Mouse (Mus musculus) C2C12 (cell line): Measurements from ENCODE around the gene A930033H14Rik. TPM values are rescaled to one million over a fixed set of nuclear protein-coding genes. Genes with fewer than 3 reads are reported as not detected.

Experiments used
- H3K27me3 ChIP-seq: one replicate; pipeline ENCODE4 v1.6.1; 2011; ENCODE audit not compliant: control insufficient read depth, insufficient read depth, insufficient read length
- H3K36me3 ChIP-seq: one replicate; pipeline ENCODE4 v1.6.1; 2011; ENCODE audit not compliant: control insufficient read depth, insufficient read depth
- H3K4me3 ChIP-seq: one replicate; pipeline ENCODE4 v1.5.1; 2011; ENCODE audit warnings: mild to moderate bottlenecking, control low read depth; ENCODE audit not compliant: poor library complexity, insufficient read depth, severe bottlenecking
- H3K79me2 ChIP-seq: one replicate; pipeline ENCODE4 v1.6.1; 2011; ENCODE audit not compliant: control insufficient read depth, insufficient read depth
- H3K79me3 ChIP-seq: one replicate; pipeline ENCODE4 v1.6.1; 2011; ENCODE audit warnings: low read depth, control low read depth
- H3ac ChIP-seq: one replicate; pipeline ENCODE3; 2011; ENCODE audit warnings: low read depth; ENCODE audit not compliant: control insufficient read depth, insufficient read length
- CEBPB ChIP-seq: IDR thresholded peaks from one replicate; pipeline ENCODE4 v1.6.1; 2011; ENCODE audit warnings: low read depth, mild to moderate bottlenecking, control low read depth, moderate library complexity
- CTCF ChIP-seq: IDR thresholded peaks from one replicate; pipeline ENCODE4 v1.5.1; 2011; ENCODE audit not compliant: control insufficient read depth, insufficient read depth, insufficient read length
- FOSL1 ChIP-seq: IDR thresholded peaks from one replicate; pipeline ENCODE4 v1.8.0; 2011; ENCODE audit warnings: mild to moderate bottlenecking, low read length; ENCODE audit not compliant: poor library complexity, insufficient read depth, severe bottlenecking
- MAX ChIP-seq: IDR thresholded peaks from one replicate; pipeline ENCODE4 v1.6.1; 2011; ENCODE audit warnings: mild to moderate bottlenecking, control low read depth
- MYOD1 ChIP-seq: IDR thresholded peaks from one replicate; pipeline ENCODE4 v1.6.1; 2011; ENCODE audit warnings: low read depth; ENCODE audit not compliant: control insufficient read depth, insufficient read length
- MYOG ChIP-seq: IDR thresholded peaks from one replicate; pipeline ENCODE4 v1.6.1; 2011; ENCODE audit not compliant: control insufficient read depth, insufficient read length; ENCODE audit errors: extremely low read depth
- USF1 ChIP-seq: IDR thresholded peaks from one replicate; pipeline ENCODE4 v1.6.1; 2011; ENCODE audit warnings: low read depth, mild to moderate bottlenecking, control low read depth, moderate library complexity
- polyA plus RNA-seq: library from polyadenylated mRNA; unstranded; fragments of >200 nt; fragmentation: generic; extraction: Trizol; gene quantifications from one replicate; pipeline ENCODE4 v1.2.1, GENCODE M21; 2012; ENCODE audit warnings: missing spikeins

Gene A930033H14Rik
- polyA plus RNA-seq, 1 experiment: 0.48 TPM

- H3K79me2 ChIP-seq: no peaks in the 10 kb centered on the region
- no peak overlapping the region for H3ac ChIP-seq
- H3K36me3 ChIP-seq: peaks cover 5% of the 10 kb centered on the region
- no peak overlapping the region for H3K4me3 ChIP-seq
- no peaks in the 10 kb centered on the region for H3K27me3 ChIP-seq
- TF ChIP-seq CEBPB (peak; percentile 28), MYOD1 (no peak)
- no peaks in the 10 kb centered on the region for H3K79me3 ChIP-seq
These were observed 8.1 kb downstream of the A930033H14Rik start for GRCm38 (mm10) chr10:69204677-69205400.

DNA sequence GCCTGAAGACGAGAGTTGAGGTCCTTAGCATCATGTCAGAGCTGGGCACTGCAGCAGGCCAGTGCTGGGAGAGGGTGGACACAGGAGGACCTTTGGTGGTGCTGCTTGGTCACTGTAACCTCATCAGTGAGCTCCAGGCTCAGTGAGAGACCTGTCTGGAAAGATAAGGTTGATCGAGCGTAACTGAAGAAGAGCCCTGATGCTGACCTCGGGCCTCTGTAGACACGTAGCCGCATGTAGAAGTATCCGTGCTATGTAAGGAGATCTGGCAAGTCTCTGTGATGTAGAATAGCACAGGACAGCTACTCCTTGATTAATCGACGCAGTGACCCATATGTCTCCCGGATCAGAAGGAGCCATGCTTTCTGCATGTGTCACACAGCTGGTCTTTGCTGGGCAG lies 19.2 kb downstream of the A930033H14Rik start:
- no peaks in the 10 kb centered on the region for H3K79me3 ChIP-seq
- no peak for TF ChIP-seq CEBPB
- TF ChIP-seq MYOD1: no peak
- TF ChIP-seq USF1: no peak
- TF ChIP-seq CTCF: no peak
- no peak for TF ChIP-seq FOSL1
- no peak for TF ChIP-seq MAX
- no peak for TF ChIP-seq MYOG
- no peaks in the 10 kb centered on the region for H3K79me2 ChIP-seq
- no peaks in the 10 kb centered on the region for H3K36me3 ChIP-seq
- H3K4me3 ChIP-seq: no peak overlapping the region
- no peaks in the 10 kb centered on the region for H3K27me3 ChIP-seq
- H3ac ChIP-seq: no peak overlapping the region

- H3K79me2 ChIP-seq: no peaks in the 10 kb centered on the region
- no peaks in the 10 kb centered on the region for H3K27me3 ChIP-seq
- no peaks in the 10 kb centered on the region for H3K36me3 ChIP-seq
- H3ac ChIP-seq: no peak overlapping the region
- no peaks in the 10 kb centered on the region for H3K79me3 ChIP-seq
- no peak overlapping the region for H3K4me3 ChIP-seq
- TF ChIP-seq CEBPB: no peak
These were observed 20.6 kb downstream of the A930033H14Rik start for GRCm38 (mm10) chr10:69192266-69192665.

DNA sequence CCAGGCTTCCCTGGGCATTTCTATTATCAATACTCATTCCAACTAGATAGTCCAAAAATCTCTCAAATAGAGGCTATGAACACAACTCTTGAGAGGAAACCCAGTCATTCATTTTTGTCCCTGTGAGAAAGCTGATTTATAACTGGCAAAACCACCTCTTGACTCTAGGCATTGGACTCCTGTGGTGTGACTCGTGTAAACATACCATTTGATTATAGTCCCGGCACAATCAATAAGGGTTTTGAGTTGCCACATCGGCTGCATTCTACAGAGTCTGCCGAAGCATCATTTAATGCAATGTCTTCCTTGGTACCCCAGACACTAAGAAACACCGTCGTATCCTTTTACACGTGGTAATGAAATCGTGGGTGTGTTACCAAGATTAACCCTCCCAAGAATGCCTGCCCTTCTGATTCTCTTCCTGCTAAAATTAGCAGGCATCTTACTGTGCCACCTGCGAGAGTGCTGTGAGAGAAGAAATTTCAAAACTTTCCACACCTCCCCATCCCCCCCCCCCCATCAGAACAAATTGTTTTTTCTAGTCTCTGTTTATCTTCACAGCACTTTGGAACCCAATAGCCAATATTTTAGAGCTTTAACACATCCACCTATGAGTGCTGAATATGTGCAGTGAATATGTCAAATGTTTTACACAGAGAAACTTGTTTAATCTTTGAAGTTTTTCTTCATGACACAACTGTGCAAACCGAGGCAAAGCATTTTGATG lies 22.3 kb downstream of the A930033H14Rik start:
- H3K79me2 ChIP-seq: no peaks in the 10 kb centered on the region
- no peak overlapping the region for H3K4me3 ChIP-seq
- no peak for TF ChIP-seq USF1
- TF ChIP-seq MAX: no peak
- TF ChIP-seq MYOG: no peak
- no peak for TF ChIP-seq MYOD1
- TF ChIP-seq FOSL1: no peak
- TF ChIP-seq CTCF: no peak
- TF ChIP-seq CEBPB: no peak
- no peak overlapping the region for H3ac ChIP-seq
- no peaks in the 10 kb centered on the region for H3K36me3 ChIP-seq
- no peaks in the 10 kb centered on the region for H3K79me3 ChIP-seq
- H3K27me3 ChIP-seq: no peaks in the 10 kb centered on the region

DNA sequence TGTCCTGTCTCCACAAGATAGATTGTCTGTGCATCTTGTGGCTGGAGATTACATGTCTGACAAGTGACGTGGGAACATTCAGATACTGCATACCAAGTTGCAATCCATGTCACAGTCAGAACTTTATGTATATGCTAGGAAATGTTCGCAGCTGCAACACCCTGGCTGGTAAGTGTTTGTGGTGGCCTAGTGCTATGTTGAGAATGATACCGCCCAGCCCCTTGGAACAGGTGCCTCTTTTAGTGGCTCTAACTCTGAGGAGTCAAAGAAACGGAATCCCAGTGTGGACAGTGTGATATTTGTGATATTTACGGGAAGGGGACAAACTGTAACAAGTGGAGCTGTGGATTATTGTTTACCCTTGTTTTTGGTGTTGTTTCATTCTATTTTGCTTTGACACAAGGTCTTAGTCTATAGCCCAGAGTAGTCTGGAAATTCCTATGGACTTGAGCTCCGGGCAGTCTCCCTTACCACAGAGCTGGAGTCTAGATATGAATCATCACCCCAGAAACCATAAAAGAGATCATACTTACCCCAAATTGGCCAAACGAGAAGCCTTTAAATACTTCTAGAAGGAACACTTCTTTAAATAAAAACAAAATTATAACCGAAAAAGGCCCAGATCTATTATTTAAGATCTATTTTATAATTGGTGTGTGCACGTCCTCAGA lies 25.0 kb downstream of the A930033H14Rik start:
- Histone ChIP-seq H3K4me3 (no peak overlapping the region), H3K36me3 (no peaks in the 10 kb centered on the region), H3K79me2 (no peaks in the 10 kb centered on the region), H3K27me3 (no peaks in the 10 kb centered on the region), H3K79me3 (no peaks in the 10 kb centered on the region), H3ac (no peak overlapping the region)
- TF ChIP-seq FOSL1 (no peak), MAX (no peak), MYOD1 (peak; percentile 95), MYOG (no peak)
